Mouse (Mus musculus) neural tube, embryonic 13.5 days (tissue): ENCODE results near the gene Smg9. TPM values are rescaled to one million over a fixed set of nuclear protein-coding genes. Genes with fewer than 3 reads are reported as not detected.
"Not testable (repeated sequence)": the region's sequence is repeated elsewhere in the genome, so short reads cannot be mapped to it uniquely, and the experiment has no call there.

Experiments used
- ATAC-seq: fragments of 200-750 bp; cut with Nextera tagmentation; 2 replicates; pipeline ENCODE4 v1.8.0; 2017; ENCODE audit warnings: low read depth, mild to moderate bottlenecking, moderate TSS enrichment, moderate library complexity
- H3K27ac ChIP-seq: fragments of 300-500 bp; sonication (generic); replicated peaks from 2 replicates; pipeline ENCODE4 v1.5.1; 2015; ENCODE audit warnings: moderate library complexity, mild to moderate bottlenecking, inconsistent platforms
- H3K27me3 ChIP-seq: fragments of 300-500 bp; sonication (generic); 2 replicates; pipeline ENCODE4 v1.6.1; 2015; ENCODE audit warnings: mild to moderate bottlenecking, inconsistent platforms
- H3K36me3 ChIP-seq: fragments of 300-500 bp; sonication (generic); 2 replicates; pipeline ENCODE4 v1.6.1; 2015; ENCODE audit warnings: mild to moderate bottlenecking, inconsistent platforms
- H3K4me1 ChIP-seq: fragments of 300-500 bp; sonication (generic); replicated peaks from 2 replicates; pipeline ENCODE4 v1.6.1; 2015; ENCODE audit warnings: inconsistent platforms
- H3K4me2 ChIP-seq: fragments of 300-500 bp; sonication (generic); 2 replicates; pipeline ENCODE4 v1.6.1; 2015; ENCODE audit warnings: inconsistent platforms, mild to moderate bottlenecking, moderate library complexity
- H3K4me3 ChIP-seq: fragments of 300-500 bp; sonication (generic); 2 replicates; pipeline ENCODE4 v1.5.1; 2015; ENCODE audit warnings: mild to moderate bottlenecking, inconsistent platforms
- H3K9ac ChIP-seq: fragments of 300-500 bp; sonication (generic); 2 replicates; pipeline ENCODE4 v1.6.1; 2015; ENCODE audit warnings: moderate library complexity, mild to moderate bottlenecking, inconsistent platforms
- H3K9me3 ChIP-seq: fragments of 300-500 bp; sonication (generic); 2 replicates; pipeline ENCODE4 v1.6.1; 2016; ENCODE audit warnings: inconsistent platforms
- WGBS: fragments of 180-500 bp; shearing (Covaris S2); methylation state at CpG from one replicate; pipeline ENCODE4 v1.1.7; 2015; 5-methylcytosine and 5-hydroxymethylcytosine counted together
- polyA plus RNA-seq: library from polyadenylated mRNA; unstranded; fragments of >200 nt; fragmentation: Nextera tagmentation; extraction: Ambion mirVana; gene quantifications from 2 replicates; pipeline ENCODE4 v1.2.1, GENCODE M21; 2015

Gene Smg9
- polyA plus RNA-seq, 1 experiment from 2014 or later = 37.7 TPM

DNA sequence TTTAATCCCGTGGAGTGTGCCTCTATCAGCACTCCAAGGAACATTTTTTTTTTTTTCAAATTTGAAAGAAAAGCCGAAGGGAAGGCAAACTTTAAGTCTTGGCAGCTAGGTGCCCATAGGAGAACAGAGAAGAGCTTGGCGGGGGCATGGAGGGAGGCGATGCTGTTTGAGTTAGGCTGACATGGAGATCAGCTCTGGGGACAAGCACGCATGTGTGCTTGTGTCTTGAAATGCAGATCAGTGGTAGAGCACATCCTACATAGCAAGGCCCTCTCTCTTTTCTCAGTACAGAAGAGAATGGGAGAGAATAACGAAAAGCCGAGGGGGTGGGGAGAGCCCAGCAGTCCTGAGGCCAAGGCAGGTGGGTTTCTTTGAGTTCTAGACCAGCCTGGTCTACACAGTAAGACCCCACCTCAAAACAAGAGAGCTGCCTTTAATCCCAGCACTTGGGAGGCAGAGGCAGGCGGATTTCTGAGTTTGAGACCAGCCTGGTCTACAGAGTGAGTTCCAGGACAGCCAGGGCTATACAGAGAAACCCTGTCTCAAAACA lies 980 bp upstream of the Smg9 start:
- H3K9ac ChIP-seq = no peak overlapping the region
- H3K9me3 ChIP-seq = no peaks in the 10 kb centered on the region
- H3K4me2 ChIP-seq = no peak overlapping the region
- WGBS = 95% methylated on average over 8 of the region's 8 CpGs
- no peaks in the 10 kb centered on the region for H3K27me3 ChIP-seq
- ATAC-seq = no peak
- no peak overlapping the region for H3K27ac ChIP-seq
- no peak overlapping the region for H3K4me3 ChIP-seq
- peaks cover 14% of the 10 kb centered on the region for H3K36me3 ChIP-seq
- peaks cover 23% of the 10 kb centered on the region for H3K4me1 ChIP-seq

DNA sequence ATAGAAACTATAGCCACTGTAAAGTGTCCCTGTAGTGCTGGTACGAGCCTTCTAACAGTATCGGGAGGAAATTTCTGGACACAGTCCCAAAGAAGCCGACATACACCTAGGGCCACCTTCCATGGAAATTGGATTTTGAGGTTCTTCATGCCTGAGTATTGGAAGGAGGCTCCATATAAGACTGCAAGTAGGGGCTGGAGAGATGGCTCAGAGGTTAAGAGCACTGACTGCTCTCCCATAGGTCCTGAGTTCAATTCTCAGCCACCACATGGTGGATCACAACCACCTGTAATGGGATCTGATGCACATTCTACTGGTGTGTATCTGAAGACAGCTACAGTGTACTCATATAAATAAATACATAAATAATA lies 648 bp downstream of the Smg9 start:
- Histone ChIP-seq H3K27ac (peak overlapping the region; percentile 96), H3K27me3 (no peaks in the 10 kb centered on the region), H3K36me3 (peaks cover 29% of the 10 kb centered on the region), H3K4me1 (peaks cover 23% of the 10 kb centered on the region), H3K4me3 (peak overlapping the region; percentile 49), H3K9ac (peak overlapping the region; percentile 71), H3K9me3 (no peaks in the 10 kb centered on the region), H3K4me2 (peak overlapping the region; percentile 66)
- ATAC-seq = no peak
- 16% methylated on average over 3 of the region's 3 CpGs for WGBS

DNA sequence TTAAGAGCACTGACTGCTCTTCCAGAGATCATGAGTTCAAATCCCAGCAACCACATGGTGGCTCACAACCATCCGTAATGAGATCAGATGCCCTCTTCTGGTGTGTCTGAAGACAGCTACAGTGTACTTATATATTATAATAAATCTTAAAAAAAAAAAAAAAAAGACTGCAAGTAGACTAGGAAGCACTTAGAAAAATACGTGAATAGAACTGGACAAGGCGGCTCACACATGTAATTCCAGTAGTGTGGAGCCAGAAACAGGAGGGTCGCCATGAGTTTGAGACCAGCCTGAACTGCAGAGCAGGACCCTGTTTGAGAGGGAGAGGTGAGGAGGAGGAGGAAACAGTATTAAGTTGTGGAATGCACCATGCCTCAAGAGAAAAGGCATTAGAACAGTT lies 1.1 kb downstream of the Smg9 start:
- H3K36me3 ChIP-seq = peaks cover 33% of the 10 kb centered on the region
- not testable (repeated sequence) for H3K9ac ChIP-seq, ATAC-seq, H3K27me3 ChIP-seq, H3K27ac ChIP-seq, H3K9me3 ChIP-seq
- peak overlapping the region; percentile 49 for H3K4me3 ChIP-seq
- H3K4me2 ChIP-seq = peak overlapping the region; percentile 66
- 94% methylated on average over 4 of the region's 4 CpGs for WGBS
- H3K4me1 ChIP-seq = peaks cover 23% of the 10 kb centered on the region

DNA sequence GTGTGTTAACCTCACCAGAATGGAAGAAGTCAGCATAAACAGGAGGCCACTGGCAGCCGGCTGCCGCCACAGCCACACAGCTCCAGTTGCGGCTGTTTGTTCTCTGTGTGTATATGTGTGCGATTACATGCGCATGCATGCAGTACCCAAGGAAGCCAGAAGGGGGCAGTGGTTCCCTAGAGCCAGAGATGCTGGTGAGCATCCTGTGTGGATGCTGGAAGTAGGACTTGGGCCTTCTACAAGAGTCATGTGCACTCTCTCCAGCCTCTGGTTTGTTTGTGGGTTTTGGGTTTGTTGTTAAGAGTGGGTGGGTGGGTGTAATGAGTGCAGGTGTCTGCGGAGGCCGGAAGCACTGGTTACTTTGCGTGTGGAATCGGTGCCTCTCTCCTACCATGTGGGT lies 3.4 kb downstream of the Smg9 start:
- Histone ChIP-seq H3K4me2 (no peak overlapping the region), H3K9me3 (no peaks in the 10 kb centered on the region), H3K4me3 (no peak overlapping the region), H3K27ac (no peak overlapping the region), H3K36me3 (peaks cover 48% of the 10 kb centered on the region), H3K9ac (no peak overlapping the region), H3K4me1 (peaks cover 32% of the 10 kb centered on the region), H3K27me3 (no peaks in the 10 kb centered on the region)
- ATAC-seq = no peak
- 98% methylated on average over 9 of the region's 9 CpGs for WGBS

DNA sequence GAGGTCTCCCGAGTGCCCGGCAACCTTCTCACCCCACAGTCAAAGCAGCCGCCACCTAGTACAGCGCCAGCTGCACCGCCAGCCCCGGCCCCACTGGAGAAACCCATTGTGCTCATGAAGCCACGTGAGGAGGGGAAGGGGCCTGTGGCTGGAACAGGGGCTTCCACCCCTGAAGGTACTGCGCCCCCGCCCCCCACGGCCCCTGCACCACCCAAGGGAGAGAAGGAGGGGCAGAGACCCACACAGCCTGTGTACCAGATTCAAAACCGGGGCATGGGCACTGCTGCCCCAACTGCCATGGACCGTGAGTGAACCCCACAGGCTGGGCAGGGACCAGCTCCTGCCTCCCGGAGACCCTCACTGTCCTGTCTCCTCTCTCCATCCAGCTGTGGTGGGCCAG lies 6.2 kb downstream of the Smg9 start:
- H3K9ac ChIP-seq = peak overlapping the region; percentile 13; the same call in 1 of the 2 replicates
- H3K36me3 ChIP-seq = peaks cover 58% of the 10 kb centered on the region
- H3K9me3 ChIP-seq = no peaks in the 10 kb centered on the region
- ATAC-seq = no peak
- no peak overlapping the region for H3K4me3 ChIP-seq
- H3K27me3 ChIP-seq = no peaks in the 10 kb centered on the region
- H3K4me2 ChIP-seq = no peak overlapping the region
- H3K27ac ChIP-seq = no peak overlapping the region
- H3K4me1 ChIP-seq = peaks cover 26% of the 10 kb centered on the region
- 90% methylated on average over 13 of the region's 13 CpGs for WGBS

DNA sequence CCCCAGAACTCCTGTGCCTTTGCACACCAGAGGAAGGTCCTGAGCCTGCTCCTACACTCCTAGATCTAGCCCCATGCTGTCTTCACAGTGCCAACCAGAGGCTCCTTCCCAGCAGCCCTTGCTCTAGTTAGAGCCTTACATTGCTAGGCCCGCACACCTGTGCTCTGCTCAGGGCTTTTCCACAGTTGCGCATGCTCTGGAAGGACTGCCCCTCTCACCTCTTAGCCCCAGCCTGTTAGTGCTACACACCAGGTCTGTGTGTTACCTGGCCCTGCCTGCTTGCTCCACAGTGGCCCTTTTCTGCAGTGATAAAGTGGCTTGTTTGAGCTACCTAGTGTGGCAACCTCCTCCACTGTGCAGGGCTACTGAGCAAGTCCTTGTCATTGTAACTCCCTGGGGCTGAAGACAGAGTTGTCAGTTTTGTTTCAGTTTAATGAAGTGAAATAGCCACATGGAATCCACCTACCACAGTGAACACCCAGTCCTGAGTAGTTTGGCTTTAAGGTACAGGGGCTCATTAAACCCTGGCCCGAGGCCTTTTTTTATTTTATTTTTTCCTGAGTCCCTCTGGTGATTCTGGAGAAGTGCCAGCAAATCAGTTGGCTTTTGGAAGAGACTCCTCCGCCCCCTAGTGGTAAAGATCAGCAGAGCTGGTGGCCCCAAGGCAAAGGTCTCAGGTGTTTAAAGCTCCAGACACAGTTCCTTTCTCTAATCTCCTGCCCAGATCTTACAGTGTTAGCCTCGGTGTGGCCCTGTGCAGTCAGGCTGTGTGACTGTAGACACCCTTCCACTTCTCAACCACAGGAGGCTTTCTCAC lies 7.3 kb downstream of the Smg9 start:
- Histone ChIP-seq H3K27me3 (no peaks in the 10 kb centered on the region), H3K9ac (peak overlapping the region; percentile 13; the same call in 1 of the 2 replicates), H3K4me2 (no peak overlapping the region), H3K4me1 (peaks cover 15% of the 10 kb centered on the region; the same call in 1 of the 2 replicates), H3K36me3 (peaks cover 61% of the 10 kb centered on the region), H3K4me3 (no peak overlapping the region), H3K27ac (peak overlapping the region; percentile 18; the same call in 1 of the 2 replicates), H3K9me3 (no peaks in the 10 kb centered on the region)
- ATAC-seq = peak; percentile 29; the same call in 1 of the 2 replicates
- 44% methylated on average over 5 of the region's 5 CpGs for WGBS

DNA sequence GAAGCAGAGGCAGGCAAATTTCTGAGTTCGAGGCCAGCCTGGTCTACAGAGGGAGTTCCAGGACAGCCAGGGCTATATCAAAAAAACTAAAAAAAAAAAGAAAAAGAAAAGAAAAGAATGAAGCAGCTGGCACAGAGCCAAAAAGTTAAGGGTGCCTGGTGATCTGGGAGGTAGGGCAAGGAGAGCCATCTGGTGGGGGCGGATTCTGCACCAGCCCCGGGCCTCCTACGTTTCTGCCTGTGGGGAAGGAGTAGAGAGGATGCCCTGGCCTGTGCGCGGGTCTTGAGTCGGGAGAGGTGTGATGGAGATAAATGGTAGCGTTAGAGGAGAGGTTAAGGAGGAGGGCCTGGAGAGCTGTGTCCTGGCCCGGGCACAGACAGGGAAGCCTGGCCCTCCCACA lies 8.8 kb downstream of the Smg9 start:
- ATAC-seq = no peak
- Histone ChIP-seq H3K36me3 (peaks cover 60% of the 10 kb centered on the region), H3K9ac (no peak overlapping the region), H3K4me2 (no peak overlapping the region), H3K27ac (no peak overlapping the region), H3K9me3 (no peaks in the 10 kb centered on the region), H3K27me3 (no peaks in the 10 kb centered on the region), H3K4me3 (no peak overlapping the region), H3K4me1 (peaks cover 9% of the 10 kb centered on the region; the same call in 1 of the 2 replicates)
- 90% methylated on average over 9 of the region's 9 CpGs for WGBS

DNA sequence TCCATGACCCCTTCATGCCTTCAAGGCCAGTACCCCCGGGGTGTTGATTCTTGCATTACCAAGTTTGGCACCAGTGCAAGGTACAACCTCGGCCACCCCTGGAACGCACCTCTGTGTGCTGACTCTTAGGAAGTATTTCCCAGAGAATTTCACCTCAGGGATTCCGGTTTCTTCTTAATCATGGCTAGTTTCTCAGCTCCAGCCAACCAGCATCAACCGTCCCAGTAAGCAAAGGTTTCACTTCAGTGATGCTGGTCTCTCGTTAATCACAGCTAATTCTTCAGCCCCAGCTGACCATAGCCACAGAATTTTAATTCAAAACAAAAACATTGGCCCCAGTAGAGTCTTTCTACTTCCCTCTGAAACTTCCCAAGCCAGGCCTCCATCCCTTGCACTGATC lies 10.7 kb downstream of the Smg9 start:
- 90% methylated on average over 6 of the region's 6 CpGs for WGBS
- Histone ChIP-seq H3K27me3 (no peaks in the 10 kb centered on the region), H3K27ac (no peak overlapping the region), H3K9me3 (no peaks in the 10 kb centered on the region), H3K4me2 (no peak overlapping the region), H3K36me3 (peaks cover 45% of the 10 kb centered on the region), H3K4me1 (peaks cover 9% of the 10 kb centered on the region; the same call in 1 of the 2 replicates), H3K4me3 (no peak overlapping the region), H3K9ac (no peak overlapping the region)
- ATAC-seq = no peak

DNA sequence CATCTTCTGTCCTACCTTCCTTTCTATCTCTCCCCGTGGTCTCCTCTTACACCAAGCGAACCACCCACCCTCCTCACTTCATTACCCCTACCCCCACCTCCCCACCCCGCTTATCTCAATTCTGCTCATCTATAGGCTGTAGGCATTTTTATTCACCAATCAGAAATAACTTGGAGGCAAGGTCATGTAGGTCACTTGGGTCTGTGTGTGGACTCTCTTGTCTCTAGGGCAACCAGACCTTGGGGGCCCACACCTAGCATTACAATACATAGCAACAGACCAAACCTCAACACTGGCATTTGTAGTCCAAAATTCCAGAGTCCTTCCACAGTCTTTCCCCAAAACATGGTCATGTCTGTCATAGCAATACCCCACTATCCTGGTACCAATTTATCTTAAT lies 11.4 kb downstream of the Smg9 start:
- WGBS = 96% methylated on average over 3 of the region's 3 CpGs
- no peaks in the 10 kb centered on the region for H3K27me3 ChIP-seq
- peaks cover 43% of the 10 kb centered on the region for H3K36me3 ChIP-seq
- H3K9me3 ChIP-seq = no peaks in the 10 kb centered on the region
- H3K4me1 ChIP-seq = peaks cover 9% of the 10 kb centered on the region; the same call in 1 of the 2 replicates
- no peak overlapping the region for H3K4me3 ChIP-seq
- ATAC-seq = no peak
- no peak overlapping the region for H3K9ac ChIP-seq
- H3K4me2 ChIP-seq = no peak overlapping the region
- no peak overlapping the region for H3K27ac ChIP-seq

DNA sequence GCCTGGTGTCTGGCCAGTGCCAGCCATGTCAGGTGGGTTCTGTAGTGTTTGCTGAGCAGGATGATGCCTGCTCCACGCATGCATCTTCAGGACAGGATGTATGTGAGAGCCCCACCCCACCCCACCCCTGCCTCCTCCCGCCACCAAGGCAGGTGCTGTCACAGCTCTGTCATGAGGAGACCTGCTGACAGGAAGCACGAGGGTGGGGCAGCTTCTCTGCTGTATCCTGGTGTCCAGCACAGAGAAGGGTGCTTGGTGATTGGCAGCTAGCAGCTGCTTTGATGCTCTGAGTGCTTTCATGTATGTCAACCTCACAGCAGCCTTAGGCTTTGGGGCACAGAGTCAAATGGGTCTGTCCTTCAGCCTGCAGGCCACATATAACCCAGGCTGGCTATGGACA lies 14.2 kb downstream of the Smg9 start:
- WGBS = 92% methylated on average over 3 of the region's 3 CpGs
- Histone ChIP-seq H3K4me1 (no peaks in the 10 kb centered on the region), H3K36me3 (peaks cover 41% of the 10 kb centered on the region), H3K27me3 (no peaks in the 10 kb centered on the region), H3K9me3 (no peaks in the 10 kb centered on the region), H3K9ac (no peak overlapping the region), H3K4me3 (no peak overlapping the region), H3K27ac (no peak overlapping the region), H3K4me2 (no peak overlapping the region)
- no peak for ATAC-seq

DNA sequence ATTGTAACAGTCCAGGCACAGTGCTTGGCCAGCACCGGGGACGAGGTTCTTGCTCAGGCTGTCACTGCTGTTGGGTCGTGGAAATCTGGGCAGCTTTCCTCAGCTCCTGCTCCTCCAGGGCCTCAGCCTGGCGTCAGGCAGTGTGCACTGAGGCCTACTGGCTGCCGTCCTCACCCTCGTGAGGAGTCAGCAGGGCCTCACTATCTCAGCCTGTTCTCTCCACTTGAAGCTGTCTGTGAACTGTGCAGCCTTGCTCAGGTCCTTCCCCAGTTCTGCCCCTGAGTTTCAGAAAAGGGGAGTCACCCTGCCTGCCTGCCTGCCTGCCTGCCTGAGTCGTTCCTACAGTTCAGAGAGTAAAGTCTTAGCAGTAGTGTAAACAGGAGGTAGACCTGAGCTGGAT lies 15.8 kb downstream of the Smg9 start:
- peaks cover 35% of the 10 kb centered on the region for H3K36me3 ChIP-seq
- H3K27me3 ChIP-seq = no peaks in the 10 kb centered on the region
- H3K4me3 ChIP-seq = no peak overlapping the region
- no peak overlapping the region for H3K9ac ChIP-seq
- 88% methylated on average over 7 of the region's 7 CpGs for WGBS
- H3K4me2 ChIP-seq = no peak overlapping the region
- no peaks in the 10 kb centered on the region for H3K9me3 ChIP-seq
- H3K4me1 ChIP-seq = peaks cover 11% of the 10 kb centered on the region
- no peak for ATAC-seq
- no peak overlapping the region for H3K27ac ChIP-seq

DNA sequence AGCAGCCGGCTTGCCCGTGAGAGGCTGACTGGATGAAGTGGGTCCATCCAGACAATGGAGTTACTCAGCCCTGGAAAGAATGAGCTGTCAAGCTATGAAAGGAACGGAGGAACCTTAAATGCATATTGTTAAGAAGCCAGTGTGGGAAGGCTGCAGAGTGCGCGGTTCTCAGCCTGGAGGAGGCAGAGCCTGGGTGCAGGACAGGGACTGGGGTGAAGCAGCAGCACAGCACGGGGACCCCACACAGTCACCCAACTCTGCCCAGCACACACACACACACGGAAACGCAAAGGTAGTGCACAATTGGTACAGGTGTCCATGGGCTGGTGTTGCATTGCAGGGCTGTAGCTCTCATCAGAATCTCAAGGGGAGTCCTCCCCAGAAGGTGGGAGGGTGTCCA lies 20.2 kb downstream of the Smg9 start:
- no peak overlapping the region for H3K4me2 ChIP-seq
- no peaks in the 10 kb centered on the region for H3K27me3 ChIP-seq
- no peak overlapping the region; the same call in 1 of the 2 replicates for H3K27ac ChIP-seq
- no peak for ATAC-seq
- peaks cover 51% of the 10 kb centered on the region for H3K36me3 ChIP-seq
- no peak overlapping the region for H3K4me3 ChIP-seq
- WGBS = 38% methylated on average over 8 of the region's 8 CpGs
- H3K9ac ChIP-seq = no peak overlapping the region
- peaks cover 17% of the 10 kb centered on the region for H3K4me1 ChIP-seq
- H3K9me3 ChIP-seq = no peaks in the 10 kb centered on the region
